Mouse (Mus musculus) heart, adult 2 months (tissue): ENCODE results near the gene Rnf43. TPM values are rescaled to one million over a fixed set of nuclear protein-coding genes. Genes with fewer than 3 reads are reported as not detected.

ENCODE experiments used
- DNase-seq, 2 experiments: peaks; one replicate each; pipeline ENCODE4 v3.0.0; 2021
- H3K27ac ChIP-seq: fragments of 200-600 bp; 2 replicates; pipeline ENCODE4 v1.8.1; 2022
- H3K27me3 ChIP-seq: fragments of 200-500 bp; 2 replicates; pipeline ENCODE4 v1.6.1; 2012; ENCODE audit warnings: mild to moderate bottlenecking, low read length, inconsistent platforms, mixed read lengths; ENCODE audit not compliant: control insufficient read depth, insufficient read depth
- H3K36me3 ChIP-seq: fragments of 200-500 bp; 2 replicates; pipeline ENCODE4 v1.6.1; 2012; ENCODE audit warnings: low read length, inconsistent platforms; ENCODE audit not compliant: control insufficient read depth, insufficient read depth
- H3K4me1 ChIP-seq: fragments of 200-500 bp; 2 replicates; pipeline ENCODE4 v1.6.1; 2011; ENCODE audit warnings: low read length; ENCODE audit not compliant: control insufficient read depth, insufficient read depth
- H3K4me3 ChIP-seq: fragments of 200-600 bp; 2 replicates; pipeline ENCODE4 v1.8.1; 2022
- H3K79me2 ChIP-seq: fragments of 200-500 bp; replicated peaks from 2 replicates; pipeline ENCODE4 v1.6.1; 2012; ENCODE audit warnings: mild to moderate bottlenecking, inconsistent platforms, low read length, moderate library complexity, mixed read lengths; ENCODE audit not compliant: control insufficient read depth, insufficient read depth
- H3K9ac ChIP-seq: fragments of 200-500 bp; 2 replicates; pipeline ENCODE4 v1.6.1; 2012; ENCODE audit warnings: low read depth, mild to moderate bottlenecking, control low read depth, inconsistent platforms, low read length, mixed read lengths
- CTCF ChIP-seq: fragments of 200-600 bp; IDR thresholded peaks from 2 replicates; pipeline ENCODE4 v1.8.1; 2022; ENCODE audit warnings: antibody characterized with exemption, mild to moderate bottlenecking, moderate library complexity
- EP300 ChIP-seq: fragments of 200-500 bp; IDR thresholded peaks from 2 replicates; pipeline ENCODE4 v1.6.1; 2011; ENCODE audit warnings: low read depth, low read length, control low read depth; ENCODE audit not compliant: insufficient read depth
- POLR2A ChIP-seq: fragments of 200-500 bp; IDR thresholded peaks from 2 replicates; pipeline ENCODE4 v1.6.1; 2011; ENCODE audit warnings: mild to moderate bottlenecking, low read depth, low read length, control low read depth; ENCODE audit not compliant: insufficient read depth
- WGBS: fragments of 180-500 bp; shearing (Covaris S2); methylation state at CpG from one replicate; pipeline ENCODE4 v1.1.7; 2018; 5-methylcytosine and 5-hydroxymethylcytosine counted together
- intact Hi-C: fragments of 180-260 bp; cut with DNase I; formaldehyde crosslinking; loops from one replicate; pipeline ENCODE4 v1.15.1; 2025
- polyA plus RNA-seq: library from polyadenylated mRNA; depleted of rRNA; stranded (reverse); fragments of >200 nt; gene quantifications from 2 replicates; pipeline ENCODE4 v1.2.3, GENCODE M21; 2012
- total RNA-seq, 2 experiments: library from RNA; stranded (reverse); gene quantifications; 2 replicates each; pipeline ENCODE4 v1.2.3; 2021

Rnf43 gene
- total and polyA plus RNA-seq, 3 experiments: 0.31 to 0.45 (median 0.42) TPM

DNA sequence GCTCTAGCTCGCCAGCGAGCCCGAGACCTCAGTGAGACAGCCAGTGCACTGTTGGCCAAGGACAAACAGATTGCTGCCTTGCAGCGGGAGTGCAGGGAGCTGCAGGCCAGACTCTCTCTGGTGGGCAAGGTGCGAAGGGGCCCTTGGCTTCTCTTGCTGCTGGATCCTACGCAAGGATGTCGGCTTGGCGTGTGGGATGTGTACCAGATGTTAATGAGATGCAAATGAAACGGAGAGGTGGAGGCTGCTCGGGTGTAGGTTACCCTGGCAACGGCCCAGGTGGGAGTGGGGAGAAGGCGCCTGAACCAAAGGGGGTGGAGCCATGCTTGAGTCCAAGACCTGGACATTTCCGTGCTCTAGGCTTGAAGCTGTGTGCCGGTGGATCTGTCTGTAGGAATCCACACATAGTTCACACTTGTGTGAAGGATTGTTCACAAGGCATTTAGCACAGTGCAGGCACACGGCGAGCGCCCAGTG is 101.0 kb downstream of the Rnf43 start:
- WGBS: 3% methylated on average over 17 of the region's 17 CpGs
- Histone ChIP-seq H3K27me3 (peaks cover 30% of the 10 kb centered on the region), H3K4me1 (no peaks in the 10 kb centered on the region), H3K27ac (no peak overlapping the region), H3K36me3 (no peaks in the 10 kb centered on the region), H3K79me2 (no peaks in the 10 kb centered on the region), H3K9ac (no peak overlapping the region), H3K4me3 (no peak overlapping the region)
- TF ChIP-seq CTCF (no peak), EP300 (no peak), POLR2A (no peak)
- intact Hi-C loops: no loop called here
- no peak for DNase-seq

GRCm38 (mm10) chr11:87763988-87764876 is 101.7 kb downstream of the Rnf43 start:
- H3K4me3 ChIP-seq: peak overlapping the region; percentile 12; the same call in 1 of the 2 replicates
- intact Hi-C loops: no loop called here
- DNase-seq: peak in 1 of 2 experiments; percentile 21

DNA sequence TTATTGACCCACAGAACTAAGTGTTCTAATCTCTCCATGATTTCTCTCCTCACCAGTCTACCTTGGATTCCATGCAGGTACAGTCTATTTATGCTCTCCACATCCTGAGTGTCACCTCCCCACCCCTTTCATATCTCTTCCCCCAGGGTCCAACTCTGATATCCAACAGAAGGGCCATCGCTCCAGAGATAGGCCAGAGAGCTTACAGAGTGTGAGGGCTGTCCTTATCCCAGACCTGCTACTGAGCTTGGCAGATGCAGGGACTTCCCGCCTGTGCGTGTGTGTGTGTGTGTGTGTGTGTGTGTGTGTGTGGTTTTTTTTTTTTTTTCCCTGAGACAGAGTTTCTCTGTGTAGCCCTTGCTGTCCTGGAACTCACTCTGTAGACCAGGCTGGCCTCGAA is 106.2 kb downstream of the Rnf43 start:
- 60% methylated on average over 4 of the region's 4 CpGs for WGBS
- DNase-seq: no peak
- intact Hi-C loops: no loop called here
- H3K27me3 ChIP-seq: peaks cover 14% of the 10 kb centered on the region
- no peaks in the 10 kb centered on the region for H3K36me3 ChIP-seq
- H3K9ac ChIP-seq: no peak overlapping the region
- H3K4me1 ChIP-seq: no peaks in the 10 kb centered on the region
- H3K27ac ChIP-seq: no peak overlapping the region
- TF ChIP-seq POLR2A: no peak
- TF ChIP-seq CTCF: no peak
- no peak for TF ChIP-seq EP300
- H3K4me3 ChIP-seq: no peak overlapping the region
- H3K79me2 ChIP-seq: no peaks in the 10 kb centered on the region

More at GRCm38 (mm10) chr11:87763988-87764876, 101.7 kb downstream of the Rnf43 start:
- H3K79me2 ChIP-seq: no peaks in the 10 kb centered on the region
- no peak overlapping the region for H3K27ac ChIP-seq
- 4% methylated on average over 65 of the region's 65 CpGs for WGBS
- H3K27me3 ChIP-seq: peaks cover 30% of the 10 kb centered on the region
- H3K36me3 ChIP-seq: no peaks in the 10 kb centered on the region
- no peaks in the 10 kb centered on the region for H3K4me1 ChIP-seq
- TF ChIP-seq POLR2A (no peak), EP300 (no peak), CTCF (no peak)
- H3K9ac ChIP-seq: no peak overlapping the region

GRCm38 (mm10) chr11:87770989-87771388 is 108.5 kb downstream of the Rnf43 start:
- Histone ChIP-seq H3K36me3 (no peaks in the 10 kb centered on the region), H3K4me3 (no peak overlapping the region), H3K9ac (no peak overlapping the region), H3K4me1 (no peaks in the 10 kb centered on the region), H3K79me2 (no peaks in the 10 kb centered on the region), H3K27ac (no peak overlapping the region), H3K27me3 (no peaks in the 10 kb centered on the region; the same call in 1 of the 2 replicates)
- peak; percentile 55 to 73 for DNase-seq
- intact Hi-C loops: loop anchor here (1.0 to 2.0 kb wide), 2 partner anchors 109 to 556 kb away; partner anchors contain the start of gene Rnf43
- TF ChIP-seq POLR2A (no peak), EP300 (0 out of 2 replicates have a peak, but pooled peaks have one; percentile 22), CTCF (peak; percentile 95)
- 49% methylated on average over 3 of the region's 3 CpGs for WGBS

DNA sequence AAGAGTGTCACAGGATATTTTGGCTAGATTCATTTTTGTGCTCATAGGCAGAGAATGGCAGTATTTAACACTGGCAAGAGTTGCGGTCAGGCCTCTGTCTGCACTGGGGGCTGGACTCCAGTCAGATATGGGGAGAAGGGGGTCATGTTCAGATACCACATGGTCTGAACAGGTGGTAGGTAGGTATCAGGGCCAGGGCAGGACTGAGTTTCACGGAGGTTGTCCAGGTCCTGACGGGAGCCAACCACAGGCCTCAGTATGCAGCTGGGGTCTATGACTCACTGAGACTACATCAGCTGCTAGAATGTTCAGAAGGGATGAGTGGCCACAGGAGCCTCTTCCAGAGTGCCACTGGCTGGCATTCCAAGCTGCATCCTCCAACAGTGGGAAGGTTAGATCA is 109.8 kb downstream of the Rnf43 start:
- Histone ChIP-seq H3K9ac (no peak overlapping the region), H3K27me3 (no peaks in the 10 kb centered on the region), H3K36me3 (no peaks in the 10 kb centered on the region), H3K4me1 (no peaks in the 10 kb centered on the region), H3K27ac (no peak overlapping the region), H3K79me2 (no peaks in the 10 kb centered on the region), H3K4me3 (no peak overlapping the region)
- 87% methylated on average over 3 of the region's 3 CpGs for WGBS
- TF ChIP-seq EP300 (no peak), POLR2A (no peak), CTCF (no peak)
- intact Hi-C loops: no loop called here
- DNase-seq: no peak
